Mouse (Mus musculus): ENCODE results near the gene Gm10097.

The Gm10097 gene

GRCm38 (mm10) chr10:5085792-5086191 lies 16.8 kb downstream of the Gm10097 start:
- DNase-seq (ENCODE audit: low spot score) = no peak

- no peak for DNase-seq (ENCODE audit: low spot score)
These were observed 17.3 kb downstream of the Gm10097 start for GRCm38 (mm10) chr10:5086329-5086728.

GRCm38 (mm10) chr10:5087336-5087735 lies 18.3 kb downstream of the Gm10097 start:
- no peak for DNase-seq (ENCODE audit: low spot score)

- DNase-seq (ENCODE audit: low spot score) = no peak
These were observed 20.1 kb downstream of the Gm10097 start for GRCm38 (mm10) chr10:5089133-5089532.

- DNase-seq (ENCODE audit: low spot score) = no peak
These were observed 28.2 kb downstream of the Gm10097 start for GRCm38 (mm10) chr10:5096996-5097753.

GRCm38 (mm10) chr10:5097754-5098137 lies 28.8 kb downstream of the Gm10097 start:
- DNase-seq (ENCODE audit: low spot score) = no peak

GRCm38 (mm10) chr10:5110773-5111172 lies 41.8 kb downstream of the Gm10097 start:
- DNase-seq (ENCODE audit: low spot score) = no peak

GRCm38 (mm10) chr10:5116155-5116554 lies 47.2 kb downstream of the Gm10097 start:
- DNase-seq (ENCODE audit: low spot score) = no peak

GRCm38 (mm10) chr10:5116720-5117119 lies 47.7 kb downstream of the Gm10097 start:
- DNase-seq (ENCODE audit: low spot score) = no peak
